Mouse (Mus musculus): ENCODE measurements at regions not wholly inside any gene's neighbourhood (a gene's known extent, or its start where the extent isn't known, plus 50 kb on each side); places are given as distances from the start of the nearest gene placed in this dataset.

DNA sequence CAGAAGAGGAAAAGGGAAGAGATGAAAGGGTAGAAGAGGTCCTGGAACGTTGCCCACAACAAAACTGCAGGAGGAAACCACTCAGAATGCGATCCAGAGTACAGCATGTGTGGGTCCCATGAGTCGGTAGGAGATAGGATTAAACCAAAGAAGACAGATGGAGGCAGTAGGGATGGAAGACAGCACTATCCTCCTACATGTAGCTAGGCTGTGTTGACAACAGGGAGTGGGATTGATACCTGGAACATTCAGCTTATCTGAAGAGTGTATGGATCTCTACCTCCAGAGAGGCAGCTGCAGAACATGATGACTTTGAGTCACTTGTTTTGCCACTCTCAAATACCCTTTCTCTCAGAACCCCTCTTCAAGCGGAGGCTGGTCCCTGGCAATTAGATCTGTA, 399.4 kb upstream of the Camk1g start:
- Histone ChIP-seq H3K36me3 (no peaks in the 10 kb centered on the region), H3K27me3 (no peaks in the 10 kb centered on the region), H3K4me3 (no peak overlapping the region), H3K9me3 (no peaks in the 10 kb centered on the region), H3K4me2 (replicated peaks) (no peak overlapping the region), H3K4me1 (no peaks in the 10 kb centered on the region), H3K9ac (replicated peaks) (no peak overlapping the region), H3K27ac (replicated peaks) (no peak overlapping the region)
- no peak for ATAC-seq (ENCODE audit: low FRiP score, low read depth)
- 82% methylated on average over 4 of the region's 4 CpGs for WGBS

DNA sequence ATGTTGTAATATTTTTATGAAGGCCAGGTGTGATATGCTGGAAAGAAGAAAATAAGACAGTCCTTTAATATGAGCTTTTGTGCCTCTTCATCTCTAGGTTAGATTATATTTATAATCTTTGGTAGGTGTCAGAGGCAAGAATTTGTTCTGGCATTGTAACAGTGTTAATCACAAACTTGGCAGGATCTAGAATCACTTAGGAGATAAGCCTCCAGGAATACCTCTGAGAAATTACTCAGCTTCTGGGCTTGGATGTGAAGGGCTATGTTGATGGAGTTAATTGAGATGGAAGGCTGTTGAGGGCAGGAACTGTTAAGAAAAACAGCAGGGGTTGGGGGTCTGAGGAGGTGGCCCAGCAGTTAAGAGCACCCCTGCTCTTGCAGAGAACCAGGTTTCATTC, 394.0 kb upstream of the Camk1g start:
- Histone ChIP-seq H3K4me2 (replicated peaks) (no peak overlapping the region), H3K9ac (replicated peaks) (no peak overlapping the region), H3K4me3 (no peak overlapping the region), H3K9me3 (no peaks in the 10 kb centered on the region), H3K36me3 (no peaks in the 10 kb centered on the region), H3K4me1 (no peaks in the 10 kb centered on the region), H3K27me3 (no peaks in the 10 kb centered on the region), H3K27ac (replicated peaks) (no peak overlapping the region)
- no peak for ATAC-seq (ENCODE audit: low FRiP score, low read depth)

- WGBS, result 36% methylated on average over 4 of the region's 4 CpGs
Observed at GRCm38 (mm10) chr1:193751819-193752251, 381.7 kb upstream of the Camk1g start.

DNA sequence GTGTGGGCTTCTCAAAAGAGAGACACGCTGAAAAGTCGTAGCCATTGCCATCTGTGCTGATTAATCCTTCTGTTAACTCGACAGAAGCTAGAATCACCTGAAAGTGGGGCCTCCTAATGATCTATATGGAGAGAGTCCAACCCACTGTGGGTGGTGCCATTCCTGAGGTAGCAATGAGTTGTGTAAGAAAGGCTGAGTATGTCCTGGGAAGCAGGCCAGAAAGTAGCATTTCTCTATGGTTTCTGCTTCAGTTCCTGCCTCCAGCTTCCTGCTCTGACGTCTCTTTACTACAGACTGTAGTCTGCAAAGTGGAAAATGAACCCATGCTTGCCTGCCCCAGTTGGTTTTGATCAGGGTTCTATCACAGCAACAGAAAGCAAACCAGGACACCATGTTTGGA, 380.8 kb upstream of the Camk1g start:
- H3K27me3 ChIP-seq, result no peaks in the 10 kb centered on the region
- WGBS, result 70% methylated on average over 4 of the region's 4 CpGs

More at GRCm38 (mm10) chr1:193751819-193752251, 381.7 kb upstream of the Camk1g start:
- Histone ChIP-seq H3K4me1 (peaks cover 5% of the 10 kb centered on the region; the same call in 1 of the 2 replicates), H3K27me3 (no peaks in the 10 kb centered on the region), H3K4me2 (replicated peaks) (no peak overlapping the region), H3K4me3 (no peak overlapping the region), H3K9me3 (no peaks in the 10 kb centered on the region), H3K27ac (replicated peaks) (no peak overlapping the region), H3K9ac (replicated peaks) (no peak overlapping the region), H3K36me3 (no peaks in the 10 kb centered on the region)
- ATAC-seq (ENCODE audit: low FRiP score, low read depth), result peak; percentile 27; the same call in 1 of the 2 replicates

DNA sequence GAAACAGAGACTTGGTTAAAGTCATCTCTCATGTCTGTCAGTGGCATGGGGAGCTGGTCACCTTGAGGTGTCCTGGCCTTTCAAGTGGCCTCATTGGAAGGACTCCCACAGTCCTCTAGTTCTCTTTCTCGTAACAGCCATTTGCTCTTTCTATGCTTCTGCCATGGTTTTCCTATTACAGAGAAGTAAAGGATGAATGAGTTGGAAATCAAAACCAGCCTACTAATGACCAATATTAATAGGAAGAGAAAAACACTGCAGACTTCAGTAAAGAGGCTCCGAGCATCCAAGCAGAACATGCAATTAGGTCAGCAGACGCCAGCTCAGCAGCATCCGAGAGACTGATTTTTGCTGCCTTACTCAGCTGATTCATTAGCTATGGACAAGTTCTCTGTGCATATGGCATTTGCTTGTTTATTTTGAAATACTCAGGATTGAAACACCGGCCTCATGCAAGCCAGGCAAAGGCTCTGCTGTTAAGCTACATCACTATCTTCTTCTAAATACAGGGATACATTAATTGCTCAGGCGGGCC, 377.4 kb upstream of the Camk1g start:
- Histone ChIP-seq H3K36me3 (no peaks in the 10 kb centered on the region), H3K4me3 (no peak overlapping the region), H3K4me1 (peaks cover 5% of the 10 kb centered on the region; the same call in 1 of the 2 replicates), H3K27ac (replicated peaks) (no peak overlapping the region), H3K4me2 (replicated peaks) (no peak overlapping the region), H3K9me3 (no peaks in the 10 kb centered on the region), H3K9ac (replicated peaks) (no peak overlapping the region), H3K27me3 (no peaks in the 10 kb centered on the region)
- 73% methylated on average over 6 of the region's 6 CpGs for WGBS
- no peak for ATAC-seq (ENCODE audit: low FRiP score, low read depth)

More for the DNA sequence above, 380.8 kb upstream of the Camk1g start:
- Histone ChIP-seq H3K36me3 (no peaks in the 10 kb centered on the region), H3K9me3 (no peaks in the 10 kb centered on the region), H3K4me2 (replicated peaks) (no peak overlapping the region), H3K4me1 (peaks cover 5% of the 10 kb centered on the region; the same call in 1 of the 2 replicates), H3K27ac (replicated peaks) (no peak overlapping the region), H3K9ac (replicated peaks) (no peak overlapping the region), H3K4me3 (no peak overlapping the region)
- ATAC-seq (ENCODE audit: low FRiP score, low read depth), result no peak

DNA sequence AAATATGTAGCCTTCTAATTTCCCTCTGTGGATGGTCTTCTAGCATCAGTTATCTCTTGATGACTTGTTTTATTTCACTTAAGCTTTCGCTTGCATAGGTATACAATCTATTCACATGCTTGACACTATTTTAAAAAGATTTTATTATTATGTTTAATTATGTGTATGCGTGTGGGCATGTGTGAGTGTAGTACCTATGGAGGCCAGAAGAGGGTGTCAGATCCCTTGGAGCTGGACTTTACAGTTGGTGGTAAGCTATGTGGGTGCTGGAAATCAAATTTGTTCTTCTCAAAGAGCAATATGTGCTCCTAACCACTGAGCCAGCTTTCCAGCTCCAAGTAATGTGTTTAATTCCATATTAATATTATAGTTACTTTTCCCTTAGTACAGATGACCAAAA, 372.6 kb upstream of the Camk1g start:
- no peak overlapping the region for H3K9ac ChIP-seq (replicated peaks)
- peaks cover 6% of the 10 kb centered on the region; the same call in 1 of the 2 replicates for H3K4me1 ChIP-seq
- H3K27me3 ChIP-seq, result no peaks in the 10 kb centered on the region
- no peaks in the 10 kb centered on the region for H3K9me3 ChIP-seq
- H3K4me3 ChIP-seq, result no peak overlapping the region
- no peak overlapping the region for H3K27ac ChIP-seq (replicated peaks)
- H3K4me2 ChIP-seq (replicated peaks), result no peak overlapping the region
- no peak for ATAC-seq (ENCODE audit: low FRiP score, low read depth)
- no peaks in the 10 kb centered on the region for H3K36me3 ChIP-seq
- 88% methylated on average over 2 of the region's 2 CpGs for WGBS

DNA sequence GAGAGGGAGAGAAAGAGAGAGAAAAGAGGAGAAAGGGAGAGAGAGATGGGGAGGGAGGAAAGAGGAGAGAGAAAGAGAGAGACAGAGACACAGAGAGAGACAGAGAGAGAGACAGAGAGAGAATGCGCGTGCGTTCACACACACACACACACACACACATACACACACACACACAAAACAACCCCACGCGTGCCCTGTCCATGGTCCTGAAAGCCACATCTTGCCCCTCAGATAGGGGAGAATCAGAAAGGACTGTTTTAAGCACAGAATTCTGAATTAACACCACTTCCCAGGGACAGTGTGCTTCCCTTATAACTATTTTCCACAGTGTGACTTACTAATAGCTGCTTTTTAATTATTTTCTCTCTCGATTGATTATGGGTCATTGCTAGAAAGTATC, 368.7 kb upstream of the Camk1g start:
- Histone ChIP-seq H3K27me3 (0 out of 2 replicates have a peak, but pooled peaks cover 3% of the 10 kb centered on the region), H3K27ac (replicated peaks) (no peak overlapping the region), H3K4me2 (replicated peaks) (no peak overlapping the region), H3K4me3 (no peak overlapping the region), H3K36me3 (no peaks in the 10 kb centered on the region), H3K4me1 (peaks cover 17% of the 10 kb centered on the region), H3K9ac (replicated peaks) (no peak overlapping the region), H3K9me3 (no peaks in the 10 kb centered on the region)
- no peak for ATAC-seq (ENCODE audit: low FRiP score, low read depth)
- WGBS, result 57% methylated on average over 6 of the region's 6 CpGs

GRCm38 (mm10) chr1:193735949-193736518, 365.9 kb upstream of the Camk1g start:
- Histone ChIP-seq H3K27ac (replicated peaks) (no peak overlapping the region), H3K36me3 (no peaks in the 10 kb centered on the region), H3K27me3 (0 out of 2 replicates have a peak, but pooled peaks cover 3% of the 10 kb centered on the region), H3K9ac (replicated peaks) (no peak overlapping the region), H3K9me3 (no peaks in the 10 kb centered on the region), H3K4me3 (no peak overlapping the region), H3K4me1 (peaks cover 44% of the 10 kb centered on the region), H3K4me2 (replicated peaks) (no peak overlapping the region)
- ATAC-seq (ENCODE audit: low FRiP score, low read depth), result no peak
- 95% methylated on average over 1 of the region's 1 CpGs for WGBS

- Histone ChIP-seq H3K4me1 (peaks cover 48% of the 10 kb centered on the region), H3K4me3 (no peak overlapping the region), H3K36me3 (no peaks in the 10 kb centered on the region), H3K9me3 (no peaks in the 10 kb centered on the region), H3K27ac (replicated peaks) (peak overlapping the region; percentile 58), H3K27me3 (0 out of 2 replicates have a peak, but pooled peaks cover 3% of the 10 kb centered on the region), H3K4me2 (replicated peaks) (no peak overlapping the region), H3K9ac (replicated peaks) (no peak overlapping the region)
- peak; percentile 65 for ATAC-seq (ENCODE audit: low FRiP score, low read depth)
- WGBS, result 35% methylated on average over 4 of the region's 4 CpGs
Observed at GRCm38 (mm10) chr1:193734014-193734763, 364.1 kb upstream of the Camk1g start.

DNA sequence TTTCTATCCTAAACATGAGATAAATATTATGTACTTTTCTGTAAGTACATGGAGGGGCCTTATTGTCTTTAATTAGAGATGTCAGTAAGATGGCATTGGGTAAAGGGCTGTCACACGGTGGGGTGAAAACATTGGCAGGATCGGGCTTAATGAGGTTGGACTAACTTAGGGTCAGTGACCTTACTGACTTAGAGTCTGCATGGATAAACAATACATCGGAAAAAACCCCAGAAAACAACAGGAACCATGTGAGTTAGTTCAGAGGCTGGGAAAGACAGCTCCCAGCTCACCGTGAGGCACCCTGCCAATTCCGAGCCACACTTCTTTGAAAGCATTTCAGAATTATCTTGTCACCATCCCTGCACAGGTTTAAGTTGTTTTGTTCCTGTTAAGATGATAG, 363.3 kb upstream of the Camk1g start:
- Histone ChIP-seq H3K27ac (replicated peaks) (0 out of 2 replicates have a peak overlapping the region, but pooled peaks have one; percentile 56), H3K27me3 (0 out of 2 replicates have a peak, but pooled peaks cover 3% of the 10 kb centered on the region), H3K4me1 (peaks cover 48% of the 10 kb centered on the region), H3K4me3 (no peak overlapping the region), H3K9ac (replicated peaks) (no peak overlapping the region), H3K9me3 (no peaks in the 10 kb centered on the region), H3K4me2 (replicated peaks) (no peak overlapping the region), H3K36me3 (no peaks in the 10 kb centered on the region)
- under 1% methylated on average over 5 of the region's 5 CpGs for WGBS
- no peak for ATAC-seq (ENCODE audit: low FRiP score, low read depth)

- Histone ChIP-seq H3K4me2 (replicated peaks) (no peak overlapping the region), H3K36me3 (no peaks in the 10 kb centered on the region), H3K27me3 (0 out of 2 replicates have a peak, but pooled peaks cover 3% of the 10 kb centered on the region), H3K9me3 (no peaks in the 10 kb centered on the region), H3K9ac (replicated peaks) (no peak overlapping the region), H3K4me1 (peaks cover 48% of the 10 kb centered on the region), H3K27ac (replicated peaks) (0 out of 2 replicates have a peak overlapping the region, but pooled peaks have one; percentile 20), H3K4me3 (no peak overlapping the region)
- ATAC-seq (ENCODE audit: low FRiP score, low read depth), result peak; percentile 36; the same call in 1 of the 2 replicates
- 3% methylated on average over 1 of the region's 1 CpGs for whole genome bisulfite sequencing
Observed at GRCm38 (mm10) chr1:193732113-193732512, 362.0 kb upstream of the Camk1g start.

GRCm38 (mm10) chr1:193721850-193722249, 351.8 kb upstream of the Camk1g start:
- ATAC-seq (ENCODE audit: low FRiP score, low read depth), result no peak
- Histone ChIP-seq H3K9ac (replicated peaks) (no peak overlapping the region), H3K4me3 (no peak overlapping the region), H3K4me1 (peaks cover 11% of the 10 kb centered on the region), H3K27me3 (no peaks in the 10 kb centered on the region), H3K27ac (replicated peaks) (no peak overlapping the region), H3K9me3 (no peaks in the 10 kb centered on the region), H3K4me2 (replicated peaks) (no peak overlapping the region), H3K36me3 (no peaks in the 10 kb centered on the region)
- 65% methylated on average over 2 of the region's 2 CpGs for WGBS

Measured in midbrain, embryonic 12.5 days (tissue).